27 mouse cellular contexts compared by ENCODE assay signal in the genomic region with DNA sequence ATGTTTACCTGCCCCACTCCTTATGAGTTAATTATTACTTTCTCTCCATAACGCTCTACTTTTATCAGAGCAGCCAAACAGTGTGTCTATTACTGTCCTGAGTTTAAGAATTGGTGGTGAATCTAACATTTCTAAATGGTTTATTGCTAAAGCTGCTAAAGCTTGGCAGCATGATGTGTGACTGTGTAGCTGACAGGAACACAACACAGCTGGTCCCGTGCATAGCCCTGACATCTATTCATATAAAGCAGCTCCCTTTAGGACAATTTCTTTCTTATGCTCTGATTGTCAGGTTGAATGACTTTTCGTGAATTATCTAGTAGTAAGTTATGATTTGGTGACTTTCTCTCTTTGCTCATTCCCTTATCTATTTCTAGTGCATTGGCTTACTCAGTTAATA.
DNase-seq lines count a peak whose midpoint lies in the region; ATAC-seq and TF ChIP-seq lines count a peak whose summit lies in the region.
"Had no signal": no experiment of that assay in that cellular context is flagged by ENCODE, and none has a peak within 500 bp of the region (broad histone marks: within the 10 kb centered on the region; RNA-seq: fewer than 3 reads in every experiment).

No protein-coding gene starts in this region.

- no peaks in the 10 kb centered on the region for H3K4me1 ChIP-seq in kidney, postnatal 0 days (replicated peaks; ENCODE audit: insufficient read depth, low read length)
- no peaks in the 10 kb centered on the region; the same call in 1 of the 2 replicates for H3K4me1 ChIP-seq in lung, embryonic 16.5 days (replicated peaks; ENCODE audit: control insufficient read depth, insufficient read depth, low read length)
- H3K4me1 ChIP-seq: embryonic facial prominence, embryonic 12.5 days; embryonic facial prominence, embryonic 15.5 days; heart, embryonic 12.5 days; heart, embryonic 15.5 days had no signal

- WGBS in kidney, postnatal 0 days = 51% methylated on average over 3 of the region's 3 CpGs
- WGBS in lung, embryonic 16.5 days = 22% methylated on average over 3 of the region's 3 CpGs

- no peaks in the 10 kb centered on the region for H3K9me3 ChIP-seq in kidney, postnatal 0 days (replicated peaks; ENCODE audit: low read length)
- no peaks in the 10 kb centered on the region for H3K9me3 ChIP-seq in lung, embryonic 16.5 days (ENCODE audit: control insufficient read depth, low read length)
- H3K9me3 ChIP-seq: embryonic facial prominence, embryonic 12.5 days; embryonic facial prominence, embryonic 15.5 days; heart, embryonic 12.5 days; heart, embryonic 15.5 days; hindbrain, embryonic 10.5 days; hindbrain, embryonic 13.5 days had no signal

- DNase-seq in kidney, postnatal 0 days (ENCODE audit: low spot score) = peak; percentile 15
- no peak for DNase-seq in kidney, postnatal 14 days
- no peak for DNase-seq in lung, adult 18-20 months
- DNase-seq in lung, postnatal 10 days = peak; percentile 29
- DNase-seq in lung, postnatal 36 days = peak; percentile 5
- no peak for DNase-seq in neural tube, embryonic 10.5 days (ENCODE audit: extremely low spot score, low spot score)
- no peak for DNase-seq in layer of hippocampus, adult 8-10 months (ENCODE audit: low spot score in 2 of 2)
- DNase-seq: adrenal gland, adult 2 months; adrenal gland, postnatal 14 days; cerebellum, adult 11-12 months; cerebellum, adult 8-10 months; cerebellum, postnatal 10 days; forebrain, postnatal 0 days; gastrocnemius, adult 2 months; gastrocnemius, postnatal 14 days; heart, adult 18-20 months; heart, postnatal 14 days had no signal

- H3K27ac ChIP-seq in kidney, postnatal 0 days = no peak overlapping the region
- H3K27ac ChIP-seq in lung, embryonic 16.5 days (ENCODE audit: low read length) = no peak overlapping the region
- H3K27ac ChIP-seq: embryonic facial prominence, embryonic 12.5 days; embryonic facial prominence, embryonic 15.5 days; gastrocnemius, adult 2 months; heart, embryonic 15.5 days; hindbrain, embryonic 10.5 days; hindbrain, embryonic 13.5 days had no signal

- no peak for TF ChIP-seq CTCF in kidney, postnatal 0 days (IDR thresholded peaks at IDR 0.05; ENCODE audit: low read depth)

- no peak overlapping the region for H3K4me2 ChIP-seq in kidney, postnatal 0 days (ENCODE audit: low read length)
- H3K4me2 ChIP-seq in lung, embryonic 16.5 days (ENCODE audit: low read depth, low read length) = no peak overlapping the region
- H3K4me2 ChIP-seq: embryonic facial prominence, embryonic 12.5 days; embryonic facial prominence, embryonic 15.5 days; heart, embryonic 12.5 days; heart, embryonic 15.5 days; hindbrain, embryonic 13.5 days had no signal

- H3K27me3 ChIP-seq in kidney, postnatal 0 days (ENCODE audit: insufficient read depth, low read length) = no peaks in the 10 kb centered on the region
- H3K27me3 ChIP-seq in lung, embryonic 16.5 days (ENCODE audit: control insufficient read depth, insufficient read depth, low read depth, low read length) = no peaks in the 10 kb centered on the region
- H3K27me3 ChIP-seq: embryonic facial prominence, embryonic 12.5 days; embryonic facial prominence, embryonic 15.5 days; heart, embryonic 12.5 days; heart, embryonic 15.5 days; hindbrain, embryonic 13.5 days had no signal

- no peak overlapping the region for H3K4me3 ChIP-seq in kidney, postnatal 0 days (replicated peaks; ENCODE audit: low read depth, low read length)
- H3K4me3 ChIP-seq in lung, embryonic 16.5 days (ENCODE audit: low read length) = no peak overlapping the region
- H3K4me3 ChIP-seq: embryonic facial prominence, embryonic 12.5 days; embryonic facial prominence, embryonic 15.5 days; gastrocnemius, adult 2 months; heart, embryonic 12.5 days; heart, embryonic 15.5 days; hindbrain, embryonic 10.5 days; hindbrain, embryonic 13.5 days had no signal

- ATAC-seq in kidney, postnatal 0 days (replicated peaks; ENCODE audit: low FRiP score, low read depth) = no peak
- peak; percentile 47; the same call in 1 of the 2 replicates for ATAC-seq in lung, embryonic 16.5 days (ENCODE audit: low read depth)
- ATAC-seq: CD4-positive, CD25-positive, alpha-beta regulatory T cell, adult 4 months; forebrain, embryonic 14.5 days; forebrain, postnatal 0 days; hindbrain, embryonic 16.5 days had no signal

- no peak overlapping the region for H3K9ac ChIP-seq in kidney, postnatal 0 days (ENCODE audit: low read depth, low read length)
- H3K9ac ChIP-seq in lung, embryonic 16.5 days (ENCODE audit: low read length) = no peak overlapping the region
- H3K9ac ChIP-seq: embryonic facial prominence, embryonic 12.5 days; embryonic facial prominence, embryonic 15.5 days; forebrain, postnatal 0 days; heart, embryonic 12.5 days; heart, embryonic 15.5 days; hindbrain, embryonic 13.5 days had no signal

- no peaks in the 10 kb centered on the region for H3K36me3 ChIP-seq in kidney, postnatal 0 days (ENCODE audit: insufficient read depth, low read length)
- H3K36me3 ChIP-seq in lung, embryonic 16.5 days (ENCODE audit: control insufficient read depth, insufficient read depth, low read length) = no peaks in the 10 kb centered on the region
- H3K36me3 ChIP-seq: embryonic facial prominence, embryonic 12.5 days; embryonic facial prominence, embryonic 15.5 days; heart, embryonic 12.5 days; heart, embryonic 15.5 days; hindbrain, embryonic 10.5 days; hindbrain, embryonic 13.5 days had no signal

Comparison
In these comparisons a context has a peak if more than half of its experiments do, and no peak if none do; other contexts are left out.
1. DNase-seq: peak in kidney, postnatal 0 days (single experiment), lung, postnatal 10 days (single experiment) and lung, postnatal 36 days (single experiment); none in kidney, postnatal 14 days (single experiment), lung, adult 18-20 months (0 of 2), neural tube, embryonic 10.5 days (single experiment) and layer of hippocampus, adult 8-10 months (0 of 2).